In the genomic region with DNA sequence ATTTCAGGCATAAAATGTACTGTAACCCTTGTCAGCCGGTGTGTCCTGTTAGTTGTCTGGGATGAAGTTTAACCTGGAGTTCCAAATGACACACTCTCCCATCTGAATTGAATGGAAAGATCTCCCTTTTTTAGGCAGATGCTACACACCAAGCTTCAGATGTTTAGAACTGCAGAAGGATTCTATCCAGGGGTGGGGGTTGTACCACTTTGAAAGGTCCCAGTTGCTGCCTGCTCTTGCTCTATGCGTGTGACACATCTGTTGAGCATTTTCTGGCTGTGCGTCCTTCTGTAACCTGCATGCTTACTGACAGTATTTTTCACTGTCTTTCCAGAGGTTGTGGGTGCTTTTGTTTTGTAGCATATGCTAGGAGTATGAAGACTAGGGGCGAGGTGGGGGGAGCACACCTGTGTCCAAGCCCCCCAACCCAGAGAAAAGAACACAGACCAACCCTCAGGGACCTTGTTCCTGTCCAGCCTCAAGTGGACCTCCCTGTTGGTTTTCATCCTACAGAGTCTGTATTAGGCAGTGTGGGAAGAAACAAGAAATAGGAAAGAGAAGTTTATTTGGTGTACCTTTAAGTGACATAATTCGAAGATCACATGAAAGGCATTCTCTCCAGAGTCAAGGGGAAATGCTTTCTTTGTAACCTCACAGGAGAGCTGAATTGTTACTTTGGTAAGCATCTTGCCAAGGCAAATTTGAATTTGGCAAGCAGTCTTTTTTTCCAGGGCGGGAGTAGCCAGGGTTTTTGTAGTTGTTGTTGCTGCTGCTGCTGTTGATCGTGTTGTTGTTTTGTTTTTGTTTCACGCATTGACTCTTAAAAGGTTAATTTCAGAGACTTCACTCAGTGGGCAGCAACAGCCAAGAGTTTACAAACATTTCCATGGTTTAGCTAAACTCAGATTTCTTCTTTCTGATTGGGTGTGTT, we compare ENCODE assay signal across 7 mouse cellular contexts. TPM values are rescaled to one million over a fixed set of nuclear protein-coding genes. Genes with fewer than 3 reads are reported as not detected.
DNase-seq lines count a peak whose midpoint lies in the region; ATAC-seq lines count a peak whose summit lies in the region.

No protein-coding gene starts in this region.

- peaks cover 2% of the 10 kb centered on the region; the same call in 1 of the 2 replicates for H3K36me3 ChIP-seq in embryonic facial prominence, embryonic 10.5 days (replicated peaks)
- no peaks in the 10 kb centered on the region for H3K36me3 ChIP-seq in limb, embryonic 11.5 days (ENCODE audit: control insufficient read depth, insufficient read depth, low read length)
- H3K36me3 ChIP-seq in neural tube, embryonic 13.5 days, result peaks cover under 1% of the 10 kb centered on the region; the same call in 1 of the 2 replicates

- ATAC-seq in limb, embryonic 11.5 days (ENCODE audit: insufficient number of reproducible peaks, low FRiP score, low TSS enrichment, low read depth), result no peak
- ATAC-seq in neural tube, embryonic 13.5 days (ENCODE audit: low read depth), result no peak

- peak overlapping the region; percentile 42 for H3K9ac ChIP-seq in limb, embryonic 11.5 days (ENCODE audit: low read length)
- H3K9ac ChIP-seq in neural tube, embryonic 13.5 days, result peak overlapping the region; percentile 60

- peak overlapping the region; percentile 56 for H3K4me3 ChIP-seq in embryonic facial prominence, embryonic 10.5 days
- peak overlapping the region; percentile 33 for H3K4me3 ChIP-seq in limb, embryonic 11.5 days (ENCODE audit: low read depth, low read length)
- peak overlapping the region; percentile 33 for H3K4me3 ChIP-seq in neural tube, embryonic 13.5 days

- intact Hi-C loops in heart, postnatal 10 days (cut with DNase I), result loop anchor here (2.0 to 5.0 kb wide), 3 partner anchors 21 to 161 kb away; no protein-coding TSS in a partner anchor

- peak overlapping the region; percentile 51 for H3K4me2 ChIP-seq in limb, embryonic 11.5 days (ENCODE audit: low read depth, severe bottlenecking)
- peak overlapping the region; percentile 56 for H3K4me2 ChIP-seq in neural tube, embryonic 13.5 days

- no peaks in the 10 kb centered on the region; the same call in 1 of the 2 replicates for H3K9me3 ChIP-seq in embryonic facial prominence, embryonic 10.5 days
- no peaks in the 10 kb centered on the region for H3K9me3 ChIP-seq in limb, embryonic 11.5 days (ENCODE audit: control insufficient read depth, low read length)
- no peaks in the 10 kb centered on the region for H3K9me3 ChIP-seq in neural tube, embryonic 13.5 days

- WGBS in embryonic facial prominence, embryonic 10.5 days, result 49% methylated on average over 8 of the region's 8 CpGs
- 62% methylated on average over 8 of the region's 8 CpGs for WGBS in limb, embryonic 11.5 days
- 63% methylated on average over 8 of the region's 8 CpGs for WGBS in neural tube, embryonic 13.5 days

- DNase-seq in NIH3T3 (ENCODE audit: low read depth), result peak; percentile 51
- DNase-seq in embryonic facial prominence, embryonic 10.5 days (ENCODE audit: low spot score), result peak; percentile 23
- peak; percentile 63 to 73 for DNase-seq in heart, postnatal 10 days
- no peak for DNase-seq in limb, embryonic 11.5 days (ENCODE audit: low spot score)
- no peak for DNase-seq in spleen, postnatal 36 days (ENCODE audit: low spot score in 2 of 2)
- DNase-seq in left cerebral cortex, adult 9 months (ENCODE audit: low spot score in 2 of 2), result no peak

- no peaks in the 10 kb centered on the region for H3K27me3 ChIP-seq in embryonic facial prominence, embryonic 10.5 days (replicated peaks; ENCODE audit: low read depth, poor library complexity, severe bottlenecking)
- H3K27me3 ChIP-seq in limb, embryonic 11.5 days (ENCODE audit: control insufficient read depth, insufficient read depth, low read length), result no peaks in the 10 kb centered on the region
- no peaks in the 10 kb centered on the region for H3K27me3 ChIP-seq in neural tube, embryonic 13.5 days

- H3K27ac ChIP-seq in embryonic facial prominence, embryonic 10.5 days (replicated peaks), result peak overlapping the region; percentile 88
- peak overlapping the region; percentile 56 for H3K27ac ChIP-seq in limb, embryonic 11.5 days (replicated peaks; ENCODE audit: low read depth, low read length)
- H3K27ac ChIP-seq in neural tube, embryonic 13.5 days (replicated peaks), result peak overlapping the region; percentile 91

- peaks cover 59% of the 10 kb centered on the region for H3K4me1 ChIP-seq in embryonic facial prominence, embryonic 10.5 days
- peaks cover 16% of the 10 kb centered on the region for H3K4me1 ChIP-seq in limb, embryonic 11.5 days (ENCODE audit: control insufficient read depth, insufficient read depth, low read length)
- H3K4me1 ChIP-seq in neural tube, embryonic 13.5 days (replicated peaks), result peaks cover 41% of the 10 kb centered on the region

RNA-seq across cellular contexts. Expression of a gene that starts 40.4 kb away (rescaled TPM):
- 160 and 162 TPM in 2 replicates for polyA plus RNA-seq in embryonic facial prominence, embryonic 10.5 days (2016; fragmentation: Nextera tagmentation; extraction: Ambion mirVana)
- 100 to 1,000 TPM; 109 to 110 TPM for total RNA-seq in heart, postnatal 10 days (2021)
- 153 and 159 TPM in 2 replicates for polyA plus RNA-seq in limb, embryonic 11.5 days (2014; fragmentation: Nextera tagmentation; extraction: Ambion mirVana)
- polyA plus RNA-seq in neural tube, embryonic 13.5 days (2015; fragmentation: Nextera tagmentation; extraction: Ambion mirVana), result 127 and 135 TPM in 2 replicates

Comparison
In these comparisons a context has a peak if more than half of its experiments do, and no peak if none do; other contexts are left out.
1. DNase-seq: peak in NIH3T3 (single experiment), embryonic facial prominence, embryonic 10.5 days (single experiment) and heart, postnatal 10 days (2 of 2); none in limb, embryonic 11.5 days (single experiment), spleen, postnatal 36 days (0 of 2) and left cerebral cortex, adult 9 months (0 of 2).
2. Peak in every context shown above with its lines, with median percentiles within 50 percentile points of each other: H3K27ac ChIP-seq and H3K4me3 ChIP-seq.